Mouse (Mus musculus) retina, postnatal 1 day (tissue): ENCODE data around the gene Acyp1.
A peak's percentile ranks its signal among the peaks of the same experiment; 100 is the strongest.
"Not testable (repeated sequence)": the region's sequence is repeated elsewhere in the genome, so short reads cannot be mapped to it uniquely, and the experiment has no call there.

ENCODE experiments used
- DNase-seq: peaks from one replicate; pipeline ENCODE4 v3.0.0-alpha.2; 2012

The Acyp1 gene

DNA sequence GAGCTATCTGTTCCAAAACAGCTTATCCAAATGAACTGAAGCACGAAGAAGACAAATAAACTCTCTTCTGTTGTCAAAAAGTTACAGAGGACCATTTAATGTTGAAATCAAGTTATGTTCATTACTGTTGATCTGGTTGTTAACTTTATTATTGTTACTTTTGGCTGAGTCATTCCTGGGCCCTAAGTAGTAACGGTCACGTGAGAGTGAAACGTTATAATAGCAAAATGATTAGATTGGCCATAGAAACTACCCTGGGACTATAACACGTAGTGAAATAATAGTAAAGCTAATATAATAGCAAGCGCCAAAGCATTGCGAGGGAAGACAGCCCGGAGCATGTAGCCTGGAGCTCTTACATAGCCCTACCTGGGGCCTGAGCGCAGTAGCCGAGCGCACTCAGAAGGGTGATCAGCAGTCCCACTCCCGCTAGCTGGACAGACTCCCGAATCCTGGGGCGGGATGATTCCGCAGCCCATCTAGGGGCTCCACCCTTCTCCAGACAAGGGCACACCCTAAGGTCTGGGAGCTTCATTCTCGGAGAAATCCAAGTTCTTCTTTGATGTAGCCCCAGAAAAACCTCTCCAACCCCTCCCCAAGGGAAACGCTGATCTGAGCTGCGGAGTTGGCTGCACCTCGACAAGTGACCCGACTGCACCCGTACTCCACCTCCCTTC, at the start of gene Acyp1:
Gene Acyp1, minus strand, starts transcription at position 630 of the 677 bp plus-strand sequence.
- no peak for DNase-seq

DNA sequence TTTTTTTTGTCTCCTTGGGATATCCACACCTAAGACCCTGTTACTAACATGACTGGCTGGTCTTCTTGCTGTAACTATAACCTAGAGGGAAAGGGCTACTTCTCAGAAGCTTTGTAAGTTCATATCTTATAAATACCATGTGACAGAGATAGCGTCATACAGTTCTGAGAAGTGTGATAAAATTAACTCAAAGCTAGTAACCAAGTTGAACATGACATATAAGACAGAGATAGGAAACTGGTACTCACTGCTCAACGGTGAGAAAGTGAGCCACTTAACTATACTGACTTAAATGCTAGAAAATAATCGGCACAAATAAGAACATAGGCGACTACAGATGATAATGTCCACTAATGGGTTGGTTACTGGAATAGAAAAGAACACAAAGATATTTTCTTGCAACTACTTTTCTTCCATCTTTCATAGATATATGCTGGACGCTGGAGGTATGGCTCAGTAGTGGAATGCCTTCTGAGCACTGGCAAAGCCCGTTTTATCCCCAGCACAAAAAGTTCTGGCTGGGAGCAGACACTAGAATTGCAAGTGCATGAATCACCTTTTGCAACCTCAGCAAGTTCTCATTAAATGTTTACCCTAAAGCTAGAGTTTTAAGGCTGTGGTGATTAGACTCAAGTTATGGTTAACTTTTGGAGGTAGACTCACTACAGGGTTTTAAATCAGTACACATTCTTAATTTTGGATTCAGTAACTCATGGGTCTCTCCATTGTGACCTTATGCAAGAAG, 49.5 kb upstream of the Acyp1 start:
- DNase-seq: no peak

DNA sequence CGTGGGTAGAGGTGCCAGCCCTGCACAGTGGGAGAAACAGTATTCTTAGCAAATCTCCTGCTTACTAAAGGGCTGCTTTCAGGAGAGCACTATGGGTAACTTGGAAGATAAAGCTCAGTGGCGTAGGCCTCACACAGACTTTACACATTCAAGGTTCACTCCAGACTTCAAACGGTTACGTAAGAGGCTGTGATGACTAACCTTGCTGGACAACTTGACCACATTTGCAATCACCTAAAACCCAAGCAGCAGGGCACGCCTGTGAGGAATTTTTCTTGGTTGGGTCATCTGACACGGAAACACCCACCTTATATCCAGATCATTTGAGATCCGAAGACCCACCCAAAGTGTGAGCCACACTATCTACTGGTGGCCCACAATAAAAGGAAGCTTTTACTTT, 41.9 kb upstream of the Acyp1 start:
- DNase-seq: no peak

DNA sequence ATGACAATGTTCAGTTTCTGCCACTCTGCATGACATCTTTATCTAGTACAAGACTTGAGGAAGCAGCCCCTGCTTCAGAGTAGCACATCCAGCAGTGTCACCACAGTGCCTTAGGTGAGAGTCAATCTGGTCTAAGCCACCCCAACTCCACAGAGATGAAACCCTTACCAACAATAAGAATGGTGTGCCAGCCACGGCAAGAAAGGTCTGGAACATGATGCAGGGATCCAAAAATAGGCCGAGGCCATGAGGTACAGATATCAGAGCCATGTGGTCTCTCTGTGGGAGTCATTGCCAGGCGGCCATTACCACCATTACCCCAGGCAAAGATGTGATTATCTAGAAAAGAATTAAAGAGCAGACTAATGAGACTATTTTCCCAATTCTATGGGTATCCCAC, 20.4 kb upstream of the Acyp1 start:
- no peak for DNase-seq

DNA sequence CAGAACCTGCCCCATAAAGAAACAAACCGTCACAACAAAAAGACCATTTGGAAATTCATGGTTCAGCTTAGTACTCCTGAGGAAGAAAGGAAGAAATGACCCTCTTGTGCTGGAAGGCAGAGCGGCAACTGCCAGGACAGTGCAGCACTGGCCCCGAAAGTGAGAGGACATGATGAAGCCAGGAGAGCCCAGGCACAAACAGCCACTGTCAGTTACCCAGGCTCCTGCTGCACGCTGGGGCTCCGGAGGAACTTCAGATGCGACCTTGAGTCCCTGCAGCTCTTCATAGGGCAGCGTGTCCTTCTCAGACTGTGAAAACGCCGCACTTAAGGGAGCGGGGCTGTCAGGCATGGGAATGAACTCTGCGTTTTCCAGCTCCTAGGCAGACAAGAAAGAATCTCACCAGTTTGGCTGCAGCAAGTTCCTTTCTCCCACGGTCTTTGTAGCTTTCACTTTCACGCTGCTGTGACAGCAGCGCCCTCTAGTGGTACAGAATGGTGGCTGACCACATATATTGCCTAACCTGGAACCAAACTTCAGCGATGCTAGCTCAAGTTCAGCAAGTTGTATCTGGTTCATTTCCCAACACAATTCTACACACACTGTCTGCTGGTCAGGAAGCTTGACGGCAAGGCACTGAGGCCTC, 17.1 kb upstream of the Acyp1 start:
- DNase-seq: peak; percentile 88

DNA sequence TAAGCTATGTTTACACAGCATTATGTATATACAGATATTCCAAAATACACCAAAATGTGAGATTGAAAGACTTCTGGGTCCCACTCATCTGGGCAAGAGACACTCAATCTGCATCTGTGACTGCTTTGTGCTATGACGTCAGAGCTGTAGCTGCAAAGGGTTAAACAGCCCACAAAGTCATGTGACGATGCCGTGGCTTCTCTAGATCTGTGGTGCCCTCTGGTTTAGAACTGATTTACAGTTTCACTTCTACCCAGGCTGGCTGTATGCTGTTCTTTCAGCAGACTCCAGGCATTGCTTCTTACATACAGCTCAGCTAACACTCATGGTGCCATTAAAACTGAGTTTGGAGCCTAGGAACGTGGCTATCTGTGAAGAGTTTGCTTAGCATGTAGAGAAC, 16.5 kb upstream of the Acyp1 start:
- no peak for DNase-seq

DNA sequence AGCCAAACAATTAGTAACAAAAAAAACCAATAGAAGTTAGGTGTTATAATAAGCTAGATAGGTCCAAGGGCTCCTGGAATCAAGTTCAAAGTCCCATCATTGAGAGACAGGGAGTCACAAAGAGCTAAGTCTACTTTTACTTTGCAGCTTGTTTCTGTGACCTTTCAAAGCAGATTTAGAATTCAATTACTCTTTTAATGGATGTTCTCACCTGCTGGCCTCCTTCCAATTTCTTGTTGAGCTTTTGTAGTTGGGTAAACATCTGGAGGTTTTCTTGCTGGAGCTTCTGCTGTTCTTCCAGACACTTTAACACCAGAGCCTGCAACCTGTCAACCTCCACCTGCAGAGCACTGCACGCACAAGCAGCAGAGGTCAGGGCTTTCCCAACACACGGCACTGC, 15.0 kb upstream of the Acyp1 start:
- DNase-seq: no peak

DNA sequence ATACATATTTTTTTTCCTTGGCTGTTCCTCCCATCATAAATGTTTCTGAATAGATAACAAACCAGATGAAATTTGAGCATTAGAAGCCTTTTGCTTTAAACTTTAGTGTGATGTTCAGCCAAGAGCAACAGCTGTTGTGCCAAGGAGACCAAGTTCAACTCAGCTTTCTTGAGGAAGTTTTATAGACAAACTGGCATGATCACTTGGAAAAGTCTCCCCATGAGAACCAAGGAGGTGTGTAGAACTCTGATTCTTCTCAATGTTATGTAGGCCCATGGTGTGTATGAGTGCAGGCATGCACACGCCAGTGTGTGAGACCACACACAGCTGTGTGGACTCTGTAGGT, 10.6 kb upstream of the Acyp1 start:
- DNase-seq: no peak

DNA sequence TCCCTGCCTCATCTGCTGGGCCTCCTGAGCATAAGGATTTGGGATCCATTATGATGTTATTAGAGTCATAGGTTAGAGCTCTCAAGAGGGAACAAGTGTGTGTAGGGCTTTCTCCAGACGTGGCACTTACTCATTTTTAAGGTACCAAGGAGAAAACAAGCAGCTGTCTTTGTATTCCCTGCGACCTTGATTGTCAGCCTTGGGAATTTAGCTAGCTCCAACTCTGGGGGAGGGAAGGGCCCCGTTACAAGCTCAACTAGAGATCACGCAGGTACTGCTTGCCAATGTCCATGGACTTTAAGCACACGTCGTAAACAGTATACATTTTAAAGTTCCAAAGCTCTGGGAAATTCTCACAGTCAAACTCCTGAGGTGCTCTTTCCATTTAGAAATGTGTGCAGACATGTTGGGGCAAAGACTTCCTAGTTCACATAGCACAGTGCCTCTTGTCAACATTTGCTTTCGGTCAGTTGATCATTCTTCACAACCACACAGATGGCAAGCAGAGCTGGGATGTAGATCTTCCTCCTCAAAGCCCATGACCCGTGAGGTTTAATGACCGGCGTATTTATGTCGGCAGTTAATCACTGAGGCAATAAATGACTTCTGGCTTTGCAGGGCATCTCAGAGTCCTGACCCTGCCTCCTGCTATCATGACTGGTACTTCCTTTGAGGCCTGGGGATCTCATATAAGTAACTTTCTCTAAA, 10.0 kb upstream of the Acyp1 start:
- no peak for DNase-seq

DNA sequence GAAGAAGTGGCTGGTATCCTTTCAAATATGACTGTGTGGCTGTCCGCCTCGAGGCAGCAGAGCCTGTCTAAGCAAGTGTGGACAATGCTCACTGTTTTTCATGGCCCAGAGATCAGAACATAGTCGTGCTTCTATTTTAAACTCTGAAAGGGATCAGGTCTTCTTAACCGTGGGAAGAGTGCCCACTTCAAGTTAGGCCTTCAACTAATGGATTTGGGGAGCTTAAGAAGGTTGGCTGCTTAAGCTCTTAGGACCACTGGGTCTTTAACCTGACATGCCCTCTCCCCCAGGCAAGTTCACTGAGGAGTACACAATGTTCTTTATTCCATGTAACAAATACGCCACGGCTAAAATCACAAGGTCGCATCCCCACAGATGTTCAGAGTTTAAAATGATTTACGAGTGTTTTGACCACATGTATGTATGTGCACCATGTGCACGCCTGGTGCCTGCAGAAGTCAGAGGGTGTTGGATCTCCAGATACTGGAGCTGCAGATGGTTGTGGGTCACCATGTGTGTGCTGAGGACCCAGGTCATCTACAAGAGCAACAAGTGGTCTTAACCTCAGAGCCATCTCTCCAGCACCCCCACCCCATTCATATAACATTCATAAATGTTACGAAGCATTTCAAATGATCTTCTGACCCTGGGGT, 9.2 kb upstream of the Acyp1 start:
- peak; percentile 22 for DNase-seq

DNA sequence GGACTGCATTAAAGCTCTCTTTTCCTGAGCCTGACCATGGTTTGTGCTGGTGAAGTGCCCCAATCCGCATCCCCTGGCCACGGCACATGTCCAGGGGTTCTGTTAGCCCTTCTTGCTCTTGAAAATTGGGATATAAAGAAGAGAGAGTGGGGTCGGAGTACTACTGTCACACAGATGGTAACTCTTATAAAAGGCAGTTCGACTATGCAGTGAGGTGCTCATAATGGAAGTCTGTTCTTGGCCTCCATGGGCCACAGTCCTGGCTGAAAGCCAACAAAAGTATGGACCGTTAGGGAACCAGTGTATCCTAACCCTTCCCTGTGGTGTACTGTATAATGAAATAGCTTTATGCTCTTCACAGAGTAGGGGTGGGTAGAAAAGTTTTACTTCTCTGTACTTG, 8.7 kb upstream of the Acyp1 start:
- no peak for DNase-seq

DNA sequence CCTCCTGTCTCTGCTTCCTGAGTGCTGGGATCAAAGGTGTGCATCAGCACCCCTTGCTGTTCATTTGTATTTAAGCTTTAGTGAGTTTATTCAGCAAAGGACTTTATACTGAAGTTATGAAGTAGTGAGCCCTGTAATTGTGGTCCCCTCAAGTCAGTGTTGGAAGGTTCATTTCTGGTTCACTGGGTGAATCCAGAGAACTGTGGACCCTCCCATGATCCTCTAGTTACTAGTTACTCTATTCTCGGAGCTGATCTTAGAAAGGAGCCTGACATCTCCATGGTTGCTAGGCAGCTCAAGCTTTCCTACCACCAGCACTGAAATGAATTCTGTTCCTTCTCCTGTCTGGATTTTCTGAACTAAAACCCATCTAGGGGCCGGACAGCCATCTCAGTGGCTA, 7.3 kb upstream of the Acyp1 start:
- no peak for DNase-seq

DNA sequence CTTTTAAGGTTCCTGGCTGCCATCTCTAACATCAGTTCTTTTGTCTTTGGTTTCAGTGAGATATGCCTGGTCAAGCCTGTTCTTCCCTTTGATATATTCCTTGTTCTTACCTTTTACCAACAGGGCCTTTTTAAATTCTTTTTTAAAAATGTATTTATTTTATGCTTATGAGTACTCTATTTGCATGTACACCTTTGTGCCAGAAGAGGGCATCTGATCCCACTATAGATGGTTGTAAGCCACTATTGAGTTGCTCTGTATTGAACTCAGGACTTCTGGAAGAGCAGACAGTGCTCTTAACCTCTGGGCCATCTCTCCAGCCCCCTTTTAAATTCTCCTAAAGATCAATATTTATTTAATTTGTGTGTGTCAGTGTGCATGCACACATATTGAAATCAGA, 4.7 kb upstream of the Acyp1 start:
- DNase-seq: no peak

DNA sequence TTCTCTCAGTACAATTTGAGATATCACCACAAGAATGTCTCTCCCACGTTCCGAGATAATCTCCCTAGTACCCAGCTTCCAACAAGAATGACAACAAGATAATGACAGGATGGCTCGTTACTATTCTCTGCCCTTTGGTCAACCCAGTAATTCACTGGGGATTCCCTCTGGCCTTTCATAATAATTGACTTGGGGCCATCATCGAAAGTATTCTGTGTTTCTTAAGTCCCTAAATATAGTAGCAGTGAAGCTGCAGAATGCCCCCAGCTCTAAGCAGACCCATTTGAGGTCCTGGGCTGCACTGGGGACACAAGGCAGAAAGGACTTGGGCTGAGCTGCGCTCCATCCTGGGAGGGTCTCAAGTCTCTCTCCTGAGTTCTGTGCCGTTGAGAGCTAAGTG, 4.0 kb upstream of the Acyp1 start:
- DNase-seq: no peak

DNA sequence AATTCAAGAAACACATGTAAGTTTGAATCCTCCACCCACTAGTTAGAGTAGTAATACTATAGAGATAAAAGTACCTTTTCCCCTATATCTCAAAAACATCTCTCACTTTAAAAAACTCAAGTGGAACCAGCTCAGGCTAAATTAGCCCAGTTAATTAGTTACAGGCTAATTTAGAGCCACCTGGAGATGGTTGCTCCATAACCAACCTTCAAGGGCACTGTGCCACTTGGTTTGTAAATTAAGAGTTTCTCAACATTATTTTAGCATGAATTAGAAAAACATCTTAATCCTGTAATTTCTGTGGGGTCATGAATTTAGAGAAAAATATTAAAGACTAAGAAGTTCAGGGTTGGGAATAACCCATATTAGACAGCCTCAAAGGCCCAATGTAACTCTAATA, 3.3 kb upstream of the Acyp1 start:
- no peak for DNase-seq

DNA sequence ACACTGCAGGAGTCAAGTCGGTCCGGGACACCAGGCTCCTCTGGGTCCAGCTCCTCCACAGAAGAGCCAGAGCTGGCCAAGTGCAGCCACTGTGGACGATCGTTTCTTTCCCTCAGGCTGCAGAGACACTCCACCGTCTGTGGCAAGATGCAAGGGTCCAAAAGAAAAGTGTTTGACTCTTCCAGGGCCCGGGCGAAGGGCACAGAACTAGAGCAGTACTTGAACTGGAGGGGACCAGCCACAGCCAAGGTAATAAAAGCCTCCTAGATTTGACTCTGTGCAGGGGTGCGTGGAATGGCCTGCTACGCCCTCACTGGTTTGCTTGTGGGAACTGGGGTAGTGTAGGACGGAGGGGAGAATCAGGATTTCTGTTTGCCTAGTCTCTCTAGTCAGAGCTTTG, 2.4 kb upstream of the Acyp1 start:
- DNase-seq: no peak

DNA sequence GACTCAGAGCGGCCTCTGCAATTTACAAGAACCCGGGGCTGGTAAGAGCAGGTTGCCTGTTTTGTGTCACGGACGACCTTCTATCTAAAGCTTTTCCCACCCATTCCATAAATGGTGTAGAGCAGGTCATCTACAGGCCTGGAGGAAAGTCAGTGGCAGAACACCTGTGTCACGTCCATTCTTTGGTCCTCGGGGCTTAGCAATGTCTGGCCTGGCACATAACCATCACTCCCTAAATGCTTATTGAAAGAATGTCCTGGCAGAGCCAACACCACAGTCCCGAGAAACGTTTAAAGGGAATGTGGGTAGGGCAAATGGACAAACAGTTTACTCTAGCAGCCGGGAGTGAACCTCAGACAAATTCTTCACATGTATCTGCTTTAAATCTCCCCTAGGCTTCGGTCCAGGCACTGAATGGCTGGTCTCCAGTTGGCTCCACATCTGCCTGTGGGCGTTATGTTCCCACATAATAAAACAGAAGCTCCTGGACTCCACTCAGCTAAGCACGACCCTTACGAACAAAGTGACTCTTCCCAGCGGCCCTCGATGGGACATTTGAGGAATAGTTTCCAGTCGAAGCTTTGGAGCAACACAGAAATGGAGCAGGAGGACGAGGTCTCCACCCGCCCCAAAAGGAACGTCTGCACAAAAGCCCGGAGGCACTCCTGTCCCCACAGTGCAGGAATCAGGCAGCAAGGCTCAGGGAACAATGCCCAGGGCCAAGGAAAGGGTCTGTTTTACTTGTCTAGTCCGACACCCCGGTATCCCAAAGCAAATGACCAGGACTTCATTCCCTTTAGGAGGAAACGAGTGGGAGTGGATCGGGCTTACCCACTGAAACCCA, 1.1 kb upstream of the Acyp1 start:
- DNase-seq: no peak

DNA sequence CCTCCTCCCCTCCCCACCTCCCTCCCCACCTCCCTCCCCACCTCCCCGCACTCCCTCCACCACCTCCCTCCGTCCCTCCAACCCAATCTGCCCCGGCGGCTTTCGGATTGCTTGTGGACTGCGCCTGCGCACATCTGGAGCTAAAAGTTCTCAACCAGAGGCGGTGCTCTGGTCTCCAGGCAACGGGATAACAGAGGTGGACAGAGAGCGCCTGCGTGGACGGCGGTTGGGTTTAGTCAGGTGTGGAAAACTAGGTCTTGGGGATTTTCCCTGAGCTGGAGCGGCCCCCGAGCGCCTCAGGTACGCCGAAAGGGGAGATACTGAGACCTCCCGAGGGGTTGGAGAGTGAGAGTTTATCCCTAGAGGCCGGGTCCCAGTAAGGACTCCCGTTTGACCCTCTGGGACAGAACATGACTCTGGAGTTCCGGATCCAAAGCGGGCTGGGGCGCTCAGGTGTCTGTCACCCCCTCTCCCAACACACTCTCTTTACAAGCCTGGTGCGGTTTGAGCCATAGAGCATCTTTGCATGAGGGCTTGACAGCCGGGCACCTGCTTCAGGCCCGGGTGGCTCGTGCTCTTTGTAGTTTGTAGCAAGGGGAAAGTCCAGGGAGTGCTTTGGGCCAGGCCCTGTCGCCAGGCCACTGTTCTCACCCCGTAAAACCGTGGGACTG, 383 bp upstream of the Acyp1 start, which contains the start of gene Zc2hc1c:
Gene Zc2hc1c, plus strand, starts transcription at position 106 of the 671 bp plus-strand sequence.
- DNase-seq: peak; percentile 96

DNA sequence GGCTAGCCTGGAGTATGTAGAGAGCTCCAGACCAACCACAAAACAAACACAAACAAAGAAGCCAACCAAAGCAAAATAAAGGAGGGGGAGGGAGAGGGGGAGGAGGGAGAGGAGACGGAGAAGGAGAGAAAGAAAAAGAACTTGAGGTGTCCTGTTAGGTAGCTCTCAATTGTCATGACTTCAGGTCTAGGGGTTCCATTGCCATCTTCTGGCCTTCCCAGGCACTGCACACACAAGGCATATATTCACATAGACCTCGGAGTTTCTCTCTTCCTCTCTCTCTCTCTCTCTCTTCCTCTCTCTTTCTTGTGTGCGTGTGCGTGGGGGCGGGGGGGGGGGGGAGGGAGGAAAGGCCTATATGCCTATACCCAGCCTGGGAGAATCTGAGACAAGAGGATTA, 1.3 kb downstream of the Acyp1 start:
- peak; percentile 60 for DNase-seq

DNA sequence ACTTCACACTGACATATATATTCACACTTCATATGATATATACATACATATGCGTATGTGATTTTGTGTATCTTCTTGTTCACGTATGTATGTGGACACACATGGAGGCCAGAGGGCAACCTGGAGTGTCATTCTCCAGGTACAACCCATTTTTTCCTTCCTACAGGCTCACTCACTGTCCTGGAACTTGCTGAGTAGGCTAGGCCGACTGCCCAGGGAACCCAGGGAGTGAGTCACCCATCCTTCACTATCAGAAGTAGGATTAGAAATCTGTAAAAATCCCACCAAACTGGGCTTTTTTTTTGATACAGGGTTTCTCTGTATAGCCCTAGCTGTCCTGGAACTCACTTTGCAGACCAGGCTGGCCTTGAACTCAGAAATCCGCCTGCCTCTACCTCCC, 3.2 kb downstream of the Acyp1 start:
- no peak for DNase-seq

DNA sequence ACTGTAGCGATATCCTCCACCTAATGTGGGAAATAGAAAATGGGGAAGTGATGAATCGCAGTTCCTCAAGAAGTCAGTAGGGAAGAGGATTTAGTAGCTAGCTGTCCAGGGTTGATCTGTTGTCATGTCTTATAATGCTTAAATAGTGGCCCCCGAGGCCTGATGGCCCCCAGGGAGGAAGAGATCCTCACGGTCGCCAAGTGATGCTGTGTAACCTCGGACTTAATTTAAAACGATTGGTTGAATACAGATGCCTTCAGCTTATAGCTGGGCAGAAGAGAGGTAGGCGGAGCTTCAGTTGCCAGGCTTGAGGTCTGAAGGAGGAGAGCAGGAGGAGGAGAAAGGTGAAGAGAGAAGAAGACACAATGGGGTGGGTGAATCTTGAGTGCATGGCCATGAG, 3.9 kb downstream of the Acyp1 start:
- DNase-seq: no peak

DNA sequence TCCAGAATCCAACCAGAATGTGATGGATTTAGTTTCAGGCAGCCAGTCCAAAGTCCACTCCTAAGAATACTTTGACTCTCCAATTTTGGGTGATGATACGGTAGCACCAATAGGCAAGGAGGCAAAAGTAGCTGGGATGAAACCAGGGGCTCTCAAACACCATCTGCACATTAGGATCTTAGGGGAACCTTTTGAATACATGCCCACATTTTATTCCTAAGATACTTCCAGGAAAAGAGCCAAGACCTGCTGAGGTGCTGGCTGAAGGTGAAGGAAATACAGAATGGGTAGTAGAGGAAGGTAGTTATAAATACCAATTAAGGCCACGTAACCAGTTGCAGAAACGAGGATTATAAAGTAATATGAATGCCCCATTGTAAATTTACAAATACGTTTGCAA, 6.5 kb downstream of the Acyp1 start:
- not testable (repeated sequence) for DNase-seq
